Mouse (Mus musculus): Measurements from ENCODE around the gene Gm7697. TPM values are rescaled to one million over a fixed set of nuclear protein-coding genes. Genes with fewer than 3 reads are reported as not detected.

Gene Gm7697
- polyA plus RNA-seq, 1 experiment from 2014 or later: not detected

Other genes with a start within 250 kb of the Gm7697 start
- gene Gm9495, start 69.4 kb downstream of the Gm7697 start, polyA plus RNA-seq (2015; fragmentation: Nextera tagmentation; extraction: Ambion mirVana): not detected in 2 replicates
- 42.9 and 44.8 TPM in 2 replicates for gene Zfp868, start 102.6 kb upstream of the Gm7697 start, polyA plus RNA-seq (2015; fragmentation: Nextera tagmentation; extraction: Ambion mirVana)
- gene Zfp964, start 131.5 kb upstream of the Gm7697 start, polyA plus RNA-seq (2015; fragmentation: Nextera tagmentation; extraction: Ambion mirVana): 1.9 TPM in 2 replicates
- 27.9 and 34.9 TPM in 2 replicates for gene Zfp869, start 187.7 kb upstream of the Gm7697 start, polyA plus RNA-seq (2015; fragmentation: Nextera tagmentation; extraction: Ambion mirVana)
- 7.2 and 8.8 TPM in 2 replicates for gene Zfp963, start 227.0 kb upstream of the Gm7697 start, polyA plus RNA-seq (2015; fragmentation: Nextera tagmentation; extraction: Ambion mirVana)